Mouse (Mus musculus) common myeloid progenitor, adult 5-6 weeks (primary cell): ENCODE measurements around the gene Tns1. TPM values are rescaled to one million over a fixed set of nuclear protein-coding genes. Genes with fewer than 3 reads are reported as not detected.

Source experiments
- ATAC-seq: replicated peaks from 2 replicates; pipeline ENCODE4 v1.8.0; 2016; ENCODE audit warnings: low read depth, mild to moderate bottlenecking, moderate TSS enrichment, inconsistent platforms; ENCODE audit not compliant: poor library complexity, severe bottlenecking
- total RNA-seq: library from RNA; stranded (forward); fragments of 200-1000, 187-1606 nt; gene quantifications from 2 replicates; pipeline ENCODE4 v1.2.3, GENCODE M21; 2017

The Tns1 gene
- total RNA-seq, 1 experiment from 2014 or later: 39.4 TPM

GRCm38 (mm10) chr1:74068366-74069084, 55.7 kb downstream of the Tns1 start:
- ATAC-seq: peak; percentile 34

- ATAC-seq: peak; percentile 30
Observed at GRCm38 (mm10) chr1:74067866-74068265, 56.4 kb downstream of the Tns1 start.

- ATAC-seq: peak; percentile 53
Observed at GRCm38 (mm10) chr1:74066576-74066975, 57.7 kb downstream of the Tns1 start.

GRCm38 (mm10) chr1:74066061-74066460, 58.2 kb downstream of the Tns1 start:
- no peak for ATAC-seq

- no peak for ATAC-seq
Observed at GRCm38 (mm10) chr1:74060046-74060445, 64.2 kb downstream of the Tns1 start.

GRCm38 (mm10) chr1:74059552-74059951, 64.7 kb downstream of the Tns1 start:
- no peak for ATAC-seq

GRCm38 (mm10) chr1:74058771-74059170, 65.5 kb downstream of the Tns1 start:
- no peak for ATAC-seq

GRCm38 (mm10) chr1:74058309-74058708, 65.9 kb downstream of the Tns1 start:
- ATAC-seq: no peak

GRCm38 (mm10) chr1:74057501-74057900, 66.7 kb downstream of the Tns1 start:
- ATAC-seq: no peak

GRCm38 (mm10) chr1:74055552-74055951, 68.7 kb downstream of the Tns1 start:
- peak; percentile 85 for ATAC-seq

- no peak for ATAC-seq
Observed at GRCm38 (mm10) chr1:74054471-74054870, 69.8 kb downstream of the Tns1 start.

GRCm38 (mm10) chr1:74054007-74054406, 70.2 kb downstream of the Tns1 start:
- no peak for ATAC-seq

GRCm38 (mm10) chr1:74053068-74053467, 71.2 kb downstream of the Tns1 start:
- peak; percentile 59 for ATAC-seq

GRCm38 (mm10) chr1:74051349-74051748, 72.9 kb downstream of the Tns1 start:
- ATAC-seq: no peak

GRCm38 (mm10) chr1:74049430-74049829, 74.8 kb downstream of the Tns1 start:
- ATAC-seq: no peak

GRCm38 (mm10) chr1:74047722-74048121, 76.5 kb downstream of the Tns1 start:
- ATAC-seq: no peak

GRCm38 (mm10) chr1:74047311-74047710, 76.9 kb downstream of the Tns1 start:
- ATAC-seq: no peak

- ATAC-seq: no peak
Observed at GRCm38 (mm10) chr1:74045034-74045433, 79.2 kb downstream of the Tns1 start.

- no peak for ATAC-seq
Observed at GRCm38 (mm10) chr1:74044421-74044820, 79.8 kb downstream of the Tns1 start.

GRCm38 (mm10) chr1:74043584-74044105, 80.6 kb downstream of the Tns1 start:
- no peak; the same call in 1 of the 2 replicates for ATAC-seq

GRCm38 (mm10) chr1:74042711-74043467, 81.4 kb downstream of the Tns1 start:
- no peak for ATAC-seq
